Mouse (Mus musculus) lung, postnatal 4 days (tissue): ENCODE data around the gene Aldh6a1.

Experiments
- DNase-seq, 2 experiments: peaks; one replicate each; pipeline ENCODE4 v3.0.0; 2021

Aldh6a1 gene

DNA sequence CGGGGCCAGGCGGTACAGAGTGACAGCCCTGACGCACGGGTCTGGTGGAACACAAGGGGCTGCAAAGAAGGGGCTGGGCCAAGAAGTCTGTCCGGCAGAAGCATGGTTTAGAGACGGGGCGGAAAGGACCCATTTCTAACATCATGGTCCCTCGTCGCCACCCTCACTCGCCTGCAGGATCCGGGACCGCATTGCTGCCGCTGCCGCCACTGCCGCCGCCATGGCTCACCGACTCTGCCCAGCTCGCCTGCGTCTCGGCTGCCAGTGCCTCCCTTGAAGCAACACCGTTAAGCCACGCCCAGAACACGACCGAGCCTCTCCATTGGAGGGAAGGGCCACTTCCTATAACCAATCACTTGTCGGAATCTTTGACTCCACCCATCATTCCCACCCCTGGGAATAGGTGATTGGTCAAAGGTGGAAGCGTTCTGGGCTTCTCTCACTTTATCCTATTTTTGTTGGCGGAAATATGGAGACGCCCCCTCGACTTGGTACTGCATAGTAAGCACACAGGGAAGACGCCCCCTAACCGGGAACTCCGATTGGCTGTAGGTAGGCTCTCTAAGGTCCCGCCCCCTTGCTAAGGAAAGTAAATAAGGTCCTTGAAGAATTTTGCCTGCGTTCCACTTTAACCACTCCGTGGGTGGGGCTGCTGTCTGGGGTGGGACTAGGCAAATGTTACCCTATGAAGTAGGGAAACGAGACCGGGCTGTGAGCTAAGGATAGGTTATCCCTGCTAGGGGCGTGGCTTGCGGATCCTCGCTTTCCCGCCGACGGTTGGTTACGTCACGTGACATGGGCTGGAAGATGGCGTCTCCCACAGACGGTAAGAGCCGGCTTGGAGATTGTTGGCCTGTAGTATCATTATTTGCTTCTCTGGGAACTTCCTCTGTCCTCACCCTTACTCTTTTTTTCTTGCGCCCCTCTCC lies at the start of gene Aldh6a1, which contains the start of gene Lin52:
TSS of gene Aldh6a1 (minus strand) at position 287 of the 929 bp plus-strand sequence.
TSS of gene Lin52 (plus strand) at position 705 of the 929 bp plus-strand sequence.
- peak; percentile 96 to 97 for DNase-seq

GRCm38 (mm10) chr12:84496795-84497194 lies 46.0 kb upstream of the Aldh6a1 start:
- DNase-seq: no peak

DNA sequence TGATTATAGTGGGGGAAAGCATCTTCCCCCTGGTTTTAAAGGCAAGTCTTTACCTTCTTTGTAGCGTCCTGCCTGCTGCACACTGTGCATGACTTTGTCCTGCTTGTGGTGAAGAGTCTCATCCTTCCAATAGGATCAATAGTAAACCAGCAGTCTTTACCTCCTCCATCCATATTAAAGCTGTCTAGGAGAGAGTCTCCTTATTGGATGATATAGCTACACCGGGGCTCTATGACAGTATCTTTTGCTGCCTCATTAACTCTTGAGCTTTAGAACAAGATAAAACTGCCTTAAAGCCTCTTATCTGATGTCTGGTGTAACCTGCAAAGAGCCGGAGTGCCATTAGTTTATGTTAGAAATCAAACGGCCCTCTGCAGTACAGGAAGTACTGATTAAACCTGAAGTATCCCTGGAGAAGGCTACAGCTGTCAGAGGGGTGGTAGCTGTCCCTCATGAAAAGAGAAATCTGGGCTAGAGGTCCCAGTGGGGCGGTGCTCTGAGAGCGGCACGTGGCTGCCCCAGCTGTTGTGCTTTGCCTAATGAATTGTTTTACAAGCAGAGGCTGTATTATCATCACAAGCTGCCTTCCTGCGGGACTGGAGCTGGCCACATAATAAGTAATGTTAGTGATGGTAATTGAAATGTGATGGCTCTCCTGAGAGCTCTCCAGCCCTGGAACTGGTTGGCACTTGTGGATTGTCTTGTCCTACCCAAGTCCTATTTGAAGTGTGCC lies 36.7 kb upstream of the Aldh6a1 start:
- peak; percentile 32 to 65 for DNase-seq

DNA sequence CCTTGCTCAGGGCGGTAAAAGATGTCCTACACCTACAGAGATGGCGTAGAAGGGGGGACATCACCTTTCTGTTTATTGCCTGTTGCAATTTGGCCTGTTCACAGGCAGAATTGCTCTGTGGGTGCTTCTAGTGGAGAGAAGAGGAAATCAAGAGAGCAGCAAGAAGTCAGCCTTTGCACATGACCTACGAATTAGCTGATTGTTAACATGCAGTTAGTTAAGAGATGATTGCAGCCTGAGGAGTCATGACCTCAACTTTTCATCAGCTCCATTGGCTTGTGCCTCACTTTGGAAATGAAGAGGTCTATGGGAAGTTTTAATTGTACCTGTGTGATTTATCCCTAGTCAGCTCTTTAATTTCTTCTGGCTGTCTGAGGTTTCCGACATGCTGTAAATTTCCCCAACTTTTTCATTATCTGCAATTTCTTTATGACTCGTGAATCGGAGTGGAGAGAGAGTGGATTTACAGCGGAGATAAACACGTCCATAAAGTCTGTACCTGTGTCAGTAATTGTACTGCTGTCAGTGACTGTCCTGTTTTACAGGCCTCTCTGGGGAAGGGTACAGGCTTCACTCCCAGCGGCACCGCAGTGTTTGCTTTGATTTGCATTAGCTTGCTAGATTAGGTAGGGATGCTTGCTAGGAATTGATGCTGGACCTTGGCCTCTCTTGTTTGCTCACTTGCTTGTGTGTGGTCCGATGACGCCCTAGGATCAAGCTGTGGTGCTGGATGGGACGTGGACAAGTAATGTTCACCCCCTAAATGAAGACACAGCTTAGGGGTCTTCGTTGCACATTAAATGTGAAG lies 32.2 kb upstream of the Aldh6a1 start:
- no peak for DNase-seq

DNA sequence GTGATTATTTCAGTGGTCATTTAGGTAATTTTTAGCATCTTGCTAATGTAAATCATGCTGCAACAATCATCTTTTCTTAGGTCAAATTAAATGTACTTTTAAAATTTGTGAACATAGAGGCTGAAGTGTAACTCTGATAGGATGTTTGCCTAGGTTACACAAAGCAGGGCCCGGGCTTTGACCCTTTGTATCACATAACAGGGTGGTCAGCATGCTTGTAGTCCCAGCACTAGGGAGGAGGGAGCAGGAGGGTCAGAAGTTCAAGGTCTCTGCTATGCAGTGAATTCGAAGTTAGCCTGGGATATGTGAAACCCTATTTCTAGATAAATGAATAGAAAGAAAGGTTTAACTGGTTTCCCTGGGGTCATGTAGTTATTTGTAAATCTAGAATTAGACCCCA lies 30.4 kb upstream of the Aldh6a1 start:
- no peak for DNase-seq

DNA sequence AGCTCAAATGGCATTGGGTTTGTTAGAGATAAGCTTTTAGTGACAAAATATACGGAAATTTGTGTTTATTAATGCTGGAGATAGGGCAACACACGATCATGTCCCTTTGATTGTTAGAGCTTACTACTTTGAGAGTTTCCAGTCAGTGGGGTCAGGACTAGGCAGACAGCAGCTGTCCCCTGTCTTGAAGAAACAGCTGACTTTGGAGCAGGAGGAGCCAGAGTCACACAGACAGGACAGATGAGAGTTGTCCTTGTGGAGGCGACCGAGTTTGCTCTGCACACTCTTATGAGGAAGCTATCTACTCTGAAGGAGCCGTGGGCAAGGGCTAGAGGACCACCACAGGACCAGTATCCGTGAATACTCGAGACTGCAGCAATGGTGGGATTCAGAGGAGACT lies 28.1 kb upstream of the Aldh6a1 start:
- DNase-seq: no peak

DNA sequence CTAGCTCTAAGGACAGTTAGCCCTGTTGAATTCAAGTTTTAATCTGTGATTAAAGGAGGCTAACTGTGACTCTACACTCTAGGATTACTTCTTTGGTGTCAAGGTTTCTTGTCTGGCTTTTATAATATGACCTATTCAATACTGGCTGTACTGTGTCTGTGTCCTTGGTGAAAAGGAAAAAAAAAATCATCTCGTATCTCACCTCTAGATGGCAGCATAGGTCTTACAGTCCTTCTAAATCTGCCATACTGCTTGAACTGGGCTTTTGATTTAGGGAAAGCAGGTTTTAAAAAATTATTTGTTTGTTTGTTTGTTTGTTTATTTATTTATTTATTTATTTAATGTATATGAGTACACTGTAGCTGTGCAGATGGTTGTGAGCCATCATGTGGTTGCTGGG lies 17.9 kb upstream of the Aldh6a1 start:
- DNase-seq: no peak

DNA sequence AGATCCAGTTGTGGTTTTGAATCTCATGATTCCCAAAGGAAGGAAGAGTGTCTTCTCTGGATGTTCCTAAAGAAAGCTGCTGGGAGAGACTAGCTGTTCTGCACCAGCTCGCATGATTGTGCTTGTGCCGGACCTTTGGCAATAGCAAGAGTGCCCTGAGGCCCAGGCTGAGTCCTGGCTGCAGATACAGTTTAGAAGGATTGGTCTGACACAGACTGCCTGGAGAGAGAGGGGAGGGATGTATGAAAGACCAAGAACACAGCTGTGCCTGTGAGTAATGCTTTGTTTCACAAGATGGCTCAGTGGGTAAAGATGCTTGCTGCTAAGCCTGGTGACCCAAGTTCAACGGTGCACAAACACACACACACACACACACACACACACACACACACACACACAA lies 12.1 kb upstream of the Aldh6a1 start:
- no peak for DNase-seq

DNA sequence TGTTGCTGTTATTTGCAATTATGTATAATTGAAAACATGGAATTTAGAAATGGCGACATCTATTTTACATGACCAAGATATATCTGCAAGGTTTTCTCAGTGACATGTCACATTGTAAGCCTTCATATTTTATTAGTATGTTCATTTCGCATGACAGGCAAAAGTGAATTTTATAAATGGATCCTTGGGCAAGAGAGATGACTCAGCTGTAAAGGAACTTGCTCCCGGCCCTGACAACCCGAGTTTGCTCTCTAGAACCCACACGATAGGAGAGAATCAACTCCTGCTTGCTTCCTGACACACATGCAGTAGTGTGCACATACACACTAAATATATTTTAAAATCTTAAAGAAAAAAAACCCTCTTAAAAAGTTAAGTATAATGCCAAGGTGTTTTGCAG lies 10.6 kb upstream of the Aldh6a1 start:
- DNase-seq: no peak

- DNase-seq: no peak
Observed at GRCm38 (mm10) chr12:84459845-84460244, 9.0 kb upstream of the Aldh6a1 start.

DNA sequence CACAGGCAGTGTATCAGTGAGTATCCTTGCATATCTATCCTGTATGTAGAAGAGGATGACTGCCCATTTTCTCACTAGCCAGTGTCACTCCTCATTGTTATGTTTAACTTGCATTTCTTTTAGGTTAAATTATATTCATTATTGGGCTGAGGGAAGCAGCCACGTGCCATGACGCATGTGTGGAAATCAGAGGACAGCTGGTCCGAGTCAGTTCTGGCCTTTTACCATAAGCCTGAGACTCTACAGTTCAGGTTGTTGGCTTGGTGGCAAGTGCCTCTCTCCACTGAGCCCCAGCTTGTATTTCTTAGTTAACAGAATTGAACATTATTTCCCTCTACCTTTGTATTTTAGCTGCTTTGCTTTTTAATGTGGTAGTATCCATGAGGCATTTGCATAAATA lies 6.1 kb upstream of the Aldh6a1 start:
- no peak for DNase-seq

DNA sequence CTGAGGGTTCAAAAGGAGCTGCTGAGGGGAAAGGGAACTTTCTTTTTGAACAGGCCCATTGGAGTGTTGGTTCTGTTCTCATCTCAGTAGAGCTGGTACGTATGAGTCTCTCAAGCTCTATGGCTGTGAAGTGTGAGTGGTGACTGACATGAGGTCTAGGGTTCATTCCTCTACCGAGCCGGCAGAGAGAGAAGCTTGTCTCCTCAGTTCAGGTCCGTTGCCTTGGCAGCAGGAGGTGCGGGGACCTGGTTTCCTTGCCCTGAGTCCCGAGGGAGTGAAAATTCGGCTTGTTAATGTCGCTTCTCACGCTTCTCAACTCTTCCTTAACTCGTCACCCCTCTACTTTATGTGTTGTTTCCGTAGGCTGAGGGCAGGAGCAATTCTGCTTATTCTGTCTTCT lies 997 bp upstream of the Aldh6a1 start:
- no peak for DNase-seq

DNA sequence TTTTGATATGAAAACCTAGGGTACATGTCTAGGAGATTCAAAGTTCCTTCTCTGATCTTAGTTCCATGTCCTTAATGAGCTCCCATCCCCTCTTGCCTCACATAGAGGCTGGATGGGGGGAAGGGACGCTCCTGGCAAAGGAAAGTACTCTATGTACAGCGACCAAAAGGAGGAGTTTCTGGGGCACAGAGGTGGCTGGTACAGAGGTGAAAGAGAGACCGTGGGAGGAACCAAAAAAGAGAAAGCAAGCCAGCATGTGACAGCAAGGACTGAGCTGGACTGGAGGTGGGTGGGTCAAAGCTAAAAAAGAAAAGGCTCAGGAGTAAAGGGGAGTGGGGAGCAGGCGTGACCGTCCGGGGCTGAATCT lies 470 bp downstream of the Aldh6a1 start:
- DNase-seq: no peak

- no peak for DNase-seq
Observed at GRCm38 (mm10) chr12:84449887-84450286, 917 bp downstream of the Aldh6a1 start.

DNA sequence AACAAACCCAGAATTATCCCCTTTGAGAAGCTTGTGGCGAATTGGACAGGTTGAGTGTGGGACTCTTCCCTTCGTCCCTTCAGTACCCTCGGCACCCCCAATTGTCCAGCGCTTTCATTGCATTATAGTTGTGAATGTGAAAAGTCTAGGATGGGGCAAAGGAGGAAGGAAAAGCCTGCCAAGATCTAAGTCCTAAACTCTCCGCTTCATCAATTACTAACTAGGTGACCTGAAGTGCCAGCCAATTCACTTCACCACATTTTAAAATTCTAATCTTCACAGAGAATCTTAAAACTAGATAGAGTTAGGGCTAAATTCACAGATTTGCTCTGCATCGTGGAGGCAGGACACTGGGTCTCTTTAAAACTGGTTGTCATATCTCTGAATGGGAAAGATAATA lies 2.6 kb downstream of the Aldh6a1 start:
- no peak for DNase-seq

GRCm38 (mm10) chr12:84447386-84447785 lies 3.4 kb downstream of the Aldh6a1 start:
- DNase-seq: no peak

GRCm38 (mm10) chr12:84442526-84442925 lies 8.3 kb downstream of the Aldh6a1 start:
- DNase-seq: no peak

GRCm38 (mm10) chr12:84438697-84439096 lies 12.1 kb downstream of the Aldh6a1 start:
- no peak for DNase-seq

GRCm38 (mm10) chr12:84429825-84430224 lies 21.0 kb downstream of the Aldh6a1 start:
- no peak for DNase-seq

- DNase-seq: no peak
Observed at GRCm38 (mm10) chr12:84423990-84424389, 26.8 kb downstream of the Aldh6a1 start.

- no peak for DNase-seq
Observed at GRCm38 (mm10) chr12:84417605-84417922, 33.2 kb downstream of the Aldh6a1 start.

DNA sequence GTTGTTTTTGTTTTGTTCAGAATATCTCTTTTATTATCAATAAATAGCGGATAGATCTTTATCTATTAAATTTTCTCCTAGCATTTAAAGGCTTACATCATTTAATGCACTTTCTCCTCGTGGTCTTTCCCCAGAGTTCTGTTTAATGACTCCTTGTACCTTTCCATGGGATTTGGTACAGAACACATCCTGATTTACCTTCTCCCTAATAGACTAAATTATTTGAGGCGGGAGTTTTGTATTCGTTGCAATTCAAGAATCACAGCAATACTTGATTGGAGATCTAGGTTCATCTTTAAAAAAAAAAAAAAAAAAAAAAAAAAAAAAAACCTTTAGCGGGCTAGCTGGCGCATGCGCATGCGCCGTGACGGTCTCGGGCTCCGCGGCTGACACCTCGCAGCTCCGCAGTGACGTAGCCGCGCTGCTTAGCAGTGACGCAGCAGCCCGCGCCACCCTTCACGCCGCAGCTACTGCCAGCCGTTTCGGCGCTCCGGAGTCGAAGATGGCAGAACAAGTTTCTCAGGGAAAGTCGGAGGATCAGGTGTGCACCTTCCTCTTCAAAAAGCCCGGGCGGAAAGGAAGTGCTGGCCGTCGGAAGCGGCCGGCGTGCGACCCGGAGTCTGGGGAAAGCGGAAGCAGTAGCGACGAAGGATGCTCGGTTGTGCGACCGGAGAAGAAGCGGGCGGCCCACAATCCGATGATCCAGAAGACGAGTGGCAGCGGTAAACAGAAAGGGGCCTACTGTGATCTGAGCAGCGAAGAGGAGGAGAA lies 33.8 kb downstream of the Aldh6a1 start, which contains the start of gene Rnf113a2:
TSS of gene Rnf113a2 (plus strand) at position 363 of the 771 bp plus-strand sequence.
- peak; percentile 88 to 92 for DNase-seq
